Mouse (Mus musculus): Measurements from ENCODE around the gene Notch4.

Gene Notch4

GRCm38 (mm10) chr17:34571875-34572274 is 7.8 kb downstream of the Notch4 start:
- no peak for DNase-seq (ENCODE audit: low spot score)

DNA sequence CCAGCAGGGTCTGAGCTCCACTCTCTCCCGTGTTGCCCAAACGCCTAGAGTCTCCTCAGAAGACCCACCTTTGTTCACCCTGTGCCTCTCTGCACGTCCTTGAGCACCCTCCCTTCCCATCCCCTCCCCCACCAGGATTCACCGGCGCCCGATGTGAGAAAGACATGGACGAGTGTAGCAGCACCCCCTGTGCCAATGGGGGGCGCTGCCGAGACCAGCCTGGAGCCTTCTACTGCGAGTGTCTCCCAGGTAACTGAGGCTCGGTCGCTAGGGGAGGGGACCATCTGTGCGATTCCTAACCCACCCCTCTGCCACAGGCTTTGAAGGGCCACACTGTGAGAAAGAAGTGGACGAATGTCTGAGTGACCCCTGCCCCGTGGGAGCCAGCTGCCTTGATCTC is 8.3 kb downstream of the Notch4 start:
- no peak for DNase-seq (ENCODE audit: low spot score)

GRCm38 (mm10) chr17:34576577-34576976 is 12.5 kb downstream of the Notch4 start:
- DNase-seq (ENCODE audit: low spot score): no peak

DNA sequence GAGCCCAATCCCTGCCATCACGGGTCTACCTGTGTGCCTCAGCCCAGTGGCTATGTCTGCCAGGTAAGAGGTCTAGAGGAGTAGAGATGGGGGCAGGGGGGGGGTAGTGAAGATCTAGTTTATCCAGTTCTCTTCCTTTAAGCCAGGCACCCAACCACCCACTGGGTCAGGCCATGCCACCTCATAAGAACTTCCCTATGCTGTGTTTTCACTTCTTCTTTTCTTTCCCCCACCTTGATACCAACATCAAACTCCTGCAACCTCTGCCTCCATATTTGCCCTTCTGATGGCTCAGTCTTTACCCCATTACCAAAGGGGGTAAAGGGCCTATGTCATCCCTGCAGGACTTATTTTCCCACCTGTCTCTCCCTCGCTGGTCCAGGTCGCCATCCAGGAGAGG is 14.0 kb downstream of the Notch4 start:
- no peak for DNase-seq (ENCODE audit: low spot score)

- no peak for DNase-seq (ENCODE audit: low spot score)
These were observed 18.5 kb downstream of the Notch4 start for GRCm38 (mm10) chr17:34582528-34582927.

- no peak for DNase-seq (ENCODE audit: low spot score)
These were observed 19.3 kb downstream of the Notch4 start for GRCm38 (mm10) chr17:34583397-34583796.

- no peak for DNase-seq (ENCODE audit: low spot score)
These were observed 19.8 kb downstream of the Notch4 start for GRCm38 (mm10) chr17:34583819-34584218.

DNA sequence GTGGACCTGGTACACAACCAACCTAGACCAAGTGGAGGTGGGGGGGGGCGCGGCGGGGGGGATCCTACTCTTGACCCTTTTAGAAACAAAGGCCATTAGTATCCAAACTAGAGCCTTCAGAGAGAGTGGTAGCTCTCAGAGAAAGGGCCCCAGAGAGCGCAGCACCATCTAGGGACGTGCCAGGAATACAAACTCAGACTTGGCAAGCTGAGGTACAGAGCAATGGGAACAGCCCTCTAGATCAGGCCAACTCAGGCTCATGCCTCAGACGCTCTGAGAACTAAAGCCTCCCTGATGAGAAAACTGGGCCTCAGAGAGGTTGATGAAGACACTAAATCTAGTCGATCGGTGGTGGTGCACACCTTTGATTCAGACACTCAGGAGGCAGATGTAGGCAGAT is 21.1 kb downstream of the Notch4 start:
- DNase-seq (ENCODE audit: low spot score): no peak

GRCm38 (mm10) chr17:34585877-34586771 is 22.1 kb downstream of the Notch4 start:
- DNase-seq (ENCODE audit: low spot score): no peak

DNA sequence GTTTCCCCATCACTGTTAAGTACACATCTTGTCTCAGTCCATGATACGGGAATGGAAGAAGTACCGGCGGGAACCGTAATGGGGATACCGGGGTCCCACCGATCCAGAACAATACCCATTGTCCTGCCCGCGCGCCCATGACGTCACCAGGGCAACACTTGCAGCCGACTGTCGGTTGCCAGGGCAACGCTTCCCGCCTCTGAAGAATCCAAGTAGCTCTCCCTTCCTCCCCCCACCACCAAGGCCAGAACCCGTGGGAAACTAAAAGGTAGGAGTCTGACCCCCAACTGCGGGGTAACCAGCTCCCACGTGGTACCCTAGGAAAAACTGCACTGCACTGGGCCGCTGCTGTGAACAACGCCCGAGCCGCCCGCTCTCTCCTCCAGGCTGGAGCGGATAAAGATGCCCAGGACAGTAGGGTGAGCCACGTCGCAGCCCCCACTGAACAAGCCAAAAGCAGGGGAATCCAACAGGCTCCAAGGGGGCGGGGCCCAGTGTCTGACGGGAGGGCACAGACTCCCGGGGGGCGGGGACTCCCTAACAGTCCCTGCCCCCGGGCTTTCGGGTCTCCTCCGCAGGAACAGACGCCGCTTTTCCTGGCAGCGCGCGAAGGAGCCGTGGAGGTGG is 22.8 kb downstream of the Notch4 start:
- DNase-seq (ENCODE audit: low spot score): peak; percentile 55

- peak; percentile 92 for DNase-seq (ENCODE audit: low spot score)
These were observed 23.3 kb downstream of the Notch4 start for GRCm38 (mm10) chr17:34587423-34587811.

GRCm38 (mm10) chr17:34587814-34588213 is 23.7 kb downstream of the Notch4 start:
- DNase-seq (ENCODE audit: low spot score): peak; percentile 43

DNA sequence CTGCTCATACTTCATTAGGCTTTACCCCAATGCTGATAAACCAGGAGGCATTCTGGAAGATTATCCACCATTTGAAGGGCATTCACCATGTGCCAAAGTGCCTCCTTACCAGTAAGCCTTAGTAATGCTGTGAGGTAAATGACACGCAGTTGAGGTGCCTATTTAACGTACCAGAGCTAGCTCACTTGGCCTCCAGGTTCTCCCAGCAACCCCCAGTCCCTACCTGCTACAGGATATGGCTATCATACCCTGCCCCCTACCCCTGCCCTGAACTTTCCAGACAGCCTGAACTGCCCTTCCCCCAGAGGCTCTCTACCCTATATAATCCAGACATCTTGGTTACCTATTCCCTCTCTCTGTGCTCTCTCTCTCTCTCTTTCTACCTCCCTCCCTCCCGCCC is 24.7 kb downstream of the Notch4 start:
- DNase-seq (ENCODE audit: low spot score): no peak

DNA sequence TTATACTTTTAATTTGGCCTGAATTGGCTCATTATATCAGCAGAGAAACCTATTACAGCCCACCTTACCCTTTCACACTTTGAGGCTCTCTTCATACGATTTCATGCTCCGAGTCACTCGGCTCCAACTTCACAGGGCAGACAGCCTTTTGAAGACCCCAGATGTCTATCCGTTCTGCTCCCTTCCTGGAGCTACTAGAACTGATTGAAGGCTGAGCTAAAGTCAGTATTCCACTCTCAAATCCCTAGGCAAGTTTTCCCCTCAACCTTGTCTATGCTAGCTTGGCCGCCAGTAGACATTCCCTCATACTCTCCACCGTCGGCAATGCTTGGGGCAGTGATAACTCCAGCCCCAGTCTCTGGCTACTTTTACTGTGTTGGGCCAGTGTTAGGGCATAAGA is 25.1 kb downstream of the Notch4 start:
- no peak for DNase-seq (ENCODE audit: low spot score)

DNA sequence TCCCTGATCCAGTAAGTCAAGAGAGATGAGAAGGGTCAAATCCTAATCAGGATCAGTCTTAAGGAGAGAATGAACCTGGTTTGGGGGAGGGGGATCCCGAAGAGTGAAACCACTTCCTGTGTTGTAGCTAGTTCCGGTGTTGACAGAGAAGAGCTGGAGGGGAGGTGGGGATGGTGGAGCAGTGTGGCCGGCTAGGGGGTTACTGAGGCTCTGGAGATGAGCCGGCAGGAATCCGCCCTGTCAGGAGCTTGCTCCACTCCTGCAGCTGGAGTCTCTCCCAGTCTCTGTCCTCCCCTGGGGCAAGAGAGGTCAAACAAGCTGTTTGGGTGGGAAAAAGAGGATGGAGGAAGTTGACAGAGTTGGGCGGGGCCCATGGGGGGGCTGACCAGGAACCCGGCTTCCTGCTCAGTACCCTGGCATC is 25.6 kb downstream of the Notch4 start, which contains the start of gene Gpsm3:
Gpsm3 (plus strand) TSS at position 126 of the 421 bp plus-strand sequence.
- DNase-seq (ENCODE audit: low spot score): no peak

GRCm38 (mm10) chr17:34590154-34590987 is 26.3 kb downstream of the Notch4 start:
- DNase-seq (ENCODE audit: low spot score): no peak

- no peak for DNase-seq (ENCODE audit: low spot score)
These were observed 27.2 kb downstream of the Notch4 start, which contains the start of gene Pbx2 for GRCm38 (mm10) chr17:34591029-34591993. TSS of gene Pbx2 (plus strand) at chr17:34591266.

- DNase-seq (ENCODE audit: low spot score): peak; percentile 92
These were observed 27.9 kb downstream of the Notch4 start for GRCm38 (mm10) chr17:34591994-34592375.

GRCm38 (mm10) chr17:34592581-34593549 is 28.8 kb downstream of the Notch4 start:
- DNase-seq (ENCODE audit: low spot score): peak; percentile 68

Data from adipocyte (in vitro differentiated cells).